Mouse (Mus musculus) limb, embryonic 11.5 days (tissue): ENCODE measurements at regions not wholly inside any gene's neighbourhood (a gene's known extent, or its start where the extent isn't known, plus 50 kb on each side); places are given as distances from the start of the nearest gene placed in this dataset.
"Not testable (repeated sequence)": the region's sequence is repeated elsewhere in the genome, so short reads cannot be mapped to it uniquely, and the experiment has no call there.

Source experiments
- ATAC-seq: fragments of 200-750 bp; cut with Nextera tagmentation; 2 replicates; pipeline ENCODE4 v1.8.0; 2017; ENCODE audit warnings: low read depth; ENCODE audit not compliant: insufficient number of reproducible peaks, low FRiP score, low TSS enrichment
- DNase-seq: peaks from one replicate; pipeline ENCODE4 v3.0.0-alpha.2; 2015; ENCODE audit warnings: low spot score
- H3K27ac ChIP-seq: fragments of 300-500 bp; sonication (generic); replicated peaks from 2 replicates; pipeline ENCODE4 v1.5.1; 2014; ENCODE audit warnings: low read depth, mild to moderate bottlenecking, low read length
- H3K27me3 ChIP-seq: fragments of 300-500 bp; sonication (generic); 2 replicates; pipeline ENCODE4 v1.6.1; 2014; ENCODE audit warnings: mild to moderate bottlenecking, low read length, mixed read lengths; ENCODE audit not compliant: control insufficient read depth, insufficient read depth
- H3K36me3 ChIP-seq: fragments of 300-500 bp; sonication (generic); 2 replicates; pipeline ENCODE4 v1.6.1; 2014; ENCODE audit warnings: mild to moderate bottlenecking, low read length, moderate library complexity, mixed read lengths; ENCODE audit not compliant: control insufficient read depth, insufficient read depth
- H3K4me1 ChIP-seq: fragments of 300-500 bp; sonication (generic); 2 replicates; pipeline ENCODE4 v1.6.1; 2014; ENCODE audit warnings: low read length, mixed read lengths; ENCODE audit not compliant: control insufficient read depth, insufficient read depth
- H3K4me2 ChIP-seq: fragments of 300-500 bp; sonication (generic); 2 replicates; pipeline ENCODE4 v1.6.1; 2014; ENCODE audit warnings: low read depth, mild to moderate bottlenecking, moderate library complexity; ENCODE audit not compliant: severe bottlenecking
- H3K4me3 ChIP-seq: fragments of 300-500 bp; sonication (generic); 2 replicates; pipeline ENCODE4 v1.5.1; 2014; ENCODE audit warnings: low read depth, low read length
- H3K9ac ChIP-seq: fragments of 300-500 bp; sonication (generic); 2 replicates; pipeline ENCODE4 v1.6.1; 2014; ENCODE audit warnings: mild to moderate bottlenecking, low read length
- H3K9me3 ChIP-seq: fragments of 300-500 bp; sonication (generic); 2 replicates; pipeline ENCODE4 v1.6.1; 2016; ENCODE audit warnings: low read length; ENCODE audit not compliant: control insufficient read depth
- WGBS: fragments of 180-500 bp; shearing (Covaris S2); extraction: QIAGEN DNeasy Blood & Tissue Kit; methylation state at CpG from one replicate; pipeline ENCODE4 v1.1.7; 2014; 5-methylcytosine and 5-hydroxymethylcytosine counted together

GRCm38 (mm10) chr12:19125541-19125940, 611.2 kb downstream of the 5730507C01Rik start:
- DNase-seq (no peak), ATAC-seq (no peak)
- no peaks in the 10 kb centered on the region for H3K27me3 ChIP-seq
- H3K36me3 ChIP-seq = no peaks in the 10 kb centered on the region
- WGBS = 70% methylated on average over 4 of the region's 4 CpGs
- H3K9me3 ChIP-seq = peaks cover 10% of the 10 kb centered on the region; the same call in 1 of the 2 replicates
- H3K4me3 ChIP-seq = no peak overlapping the region
- H3K4me2 ChIP-seq = no peak overlapping the region
- H3K27ac ChIP-seq = no peak overlapping the region
- no peak overlapping the region for H3K9ac ChIP-seq
- no peaks in the 10 kb centered on the region for H3K4me1 ChIP-seq

- DNase-seq (no peak), ATAC-seq (no peak)
- no peak overlapping the region for H3K27ac ChIP-seq
- H3K27me3 ChIP-seq = no peaks in the 10 kb centered on the region
- 0 out of 2 replicates have a peak overlapping the region, but pooled peaks have one; percentile 15 for H3K4me2 ChIP-seq
- WGBS = 9% methylated on average over 41 of the region's 43 CpGs
- H3K36me3 ChIP-seq = no peaks in the 10 kb centered on the region
- H3K9me3 ChIP-seq = peaks cover 6% of the 10 kb centered on the region
- H3K4me3 ChIP-seq = no peak overlapping the region
- no peak overlapping the region for H3K9ac ChIP-seq
- H3K4me1 ChIP-seq = no peaks in the 10 kb centered on the region
Observed at GRCm38 (mm10) chr12:19175631-19176030, 661.3 kb downstream of the 5730507C01Rik start.

GRCm38 (mm10) chr12:19192396-19192795, 678.1 kb downstream of the 5730507C01Rik start:
- DNase-seq (no peak), ATAC-seq (no peak)
- Histone ChIP-seq H3K9ac (no peak overlapping the region), H3K4me3 (no peak overlapping the region), H3K4me1 (no peaks in the 10 kb centered on the region), H3K36me3 (no peaks in the 10 kb centered on the region), H3K27me3 (no peaks in the 10 kb centered on the region), H3K4me2 (no peak overlapping the region), H3K27ac (no peak overlapping the region), H3K9me3 (peaks cover 2% of the 10 kb centered on the region; the same call in 1 of the 2 replicates)
- WGBS = 96% methylated on average over 5 of the region's 5 CpGs

DNA sequence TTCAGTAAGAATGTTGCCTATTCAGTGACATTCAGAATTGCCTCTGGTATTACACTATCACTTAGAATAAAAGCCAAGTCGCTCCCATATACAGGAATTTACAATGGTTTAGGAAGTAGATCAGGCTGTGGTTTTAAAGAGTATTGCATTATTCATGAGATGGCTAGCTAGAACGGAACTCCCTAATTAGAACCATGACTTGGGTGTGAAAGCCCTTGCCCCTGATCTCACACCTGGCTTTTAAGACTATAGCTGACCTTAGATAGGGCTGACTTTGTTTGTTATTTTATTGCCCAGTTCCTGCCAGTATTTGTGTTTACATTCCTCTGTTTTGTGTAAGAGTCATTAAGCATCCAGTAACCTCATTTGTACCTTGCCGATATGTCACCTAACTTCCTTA, 678.7 kb downstream of the 5730507C01Rik start:
- not testable (repeated sequence) for H3K27ac ChIP-seq, H3K9ac ChIP-seq, ATAC-seq, H3K4me3 ChIP-seq, H3K4me1 ChIP-seq, H3K36me3 ChIP-seq, H3K27me3 ChIP-seq, H3K4me2 ChIP-seq, DNase-seq, H3K9me3 ChIP-seq
- WGBS = 82% methylated on average over 3 of the region's 3 CpGs

- H3K9me3 ChIP-seq, H3K4me3 ChIP-seq, H3K9ac ChIP-seq, H3K4me1 ChIP-seq, ATAC-seq, H3K27ac ChIP-seq, H3K36me3 ChIP-seq, H3K27me3 ChIP-seq, DNase-seq, H3K4me2 ChIP-seq: not testable (repeated sequence)
- WGBS = 96% methylated on average over 1 of the region's 1 CpGs
Observed at GRCm38 (mm10) chr12:19223996-19224395, 709.7 kb downstream of the 5730507C01Rik start.

DNA sequence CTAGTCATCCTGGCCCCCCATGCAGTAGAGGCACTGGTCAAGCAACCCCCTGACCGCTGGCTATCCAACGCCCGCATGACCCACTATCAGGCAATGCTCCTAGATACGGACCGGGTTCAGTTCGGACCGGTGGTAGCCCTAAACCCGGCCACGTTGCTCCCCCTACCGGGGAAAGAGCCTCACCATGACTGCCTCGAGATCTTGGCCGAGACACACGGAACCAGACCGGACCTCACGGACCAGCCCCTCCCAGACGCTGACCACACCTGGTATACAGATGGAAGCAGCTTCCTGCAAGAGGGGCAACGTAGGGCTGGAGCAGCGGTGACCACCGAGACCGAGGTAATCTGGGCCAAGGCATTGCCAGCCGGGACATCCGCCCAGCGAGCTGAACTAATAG, 707.6 kb upstream of the Gm21863 start:
- H3K27ac ChIP-seq, H3K4me2 ChIP-seq, H3K4me3 ChIP-seq, ATAC-seq, H3K9ac ChIP-seq, H3K4me1 ChIP-seq, H3K36me3 ChIP-seq, H3K9me3 ChIP-seq, DNase-seq, H3K27me3 ChIP-seq: not testable (repeated sequence)
- WGBS = 90% methylated on average over 23 of the region's 23 CpGs

DNA sequence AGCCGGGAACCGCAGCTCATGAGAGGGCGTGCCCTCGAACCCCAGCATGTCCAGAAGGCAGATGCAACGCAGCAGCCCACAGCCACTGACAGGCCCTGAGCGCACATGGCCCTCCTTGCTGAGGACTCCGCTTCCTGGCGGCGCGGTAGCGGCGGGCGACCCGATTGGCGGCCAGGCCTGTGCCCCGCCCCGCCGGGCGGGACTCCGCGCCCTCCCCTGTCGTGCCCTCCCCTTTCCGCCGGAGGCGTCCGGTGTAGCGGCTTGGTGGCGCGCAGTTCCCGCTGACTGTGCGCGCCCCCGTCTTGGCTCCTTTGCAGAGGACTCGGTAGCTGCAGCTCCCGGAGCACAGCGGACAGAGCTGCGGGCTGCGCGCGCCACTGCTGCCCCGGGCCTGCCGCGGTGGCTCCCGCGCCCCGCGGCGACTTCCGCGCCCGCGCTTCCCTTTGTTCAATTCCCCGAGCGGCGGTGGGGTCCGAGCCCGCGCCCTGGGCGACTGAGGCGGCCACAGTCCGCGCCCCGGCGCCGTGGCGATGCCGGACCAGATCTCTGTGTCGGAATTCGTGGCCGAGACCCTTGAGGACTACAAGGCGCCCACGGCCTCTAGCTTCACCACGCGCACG, 665.9 kb upstream of the Gm21863 start:
- Histone ChIP-seq H3K9ac (peak overlapping the region; percentile 34; the same call in 1 of the 2 replicates), H3K4me3 (peak overlapping the region; percentile 32), H3K4me2 (peak overlapping the region; percentile 28; the same call in 1 of the 2 replicates)
- H3K4me1 ChIP-seq, H3K9me3 ChIP-seq, H3K27me3 ChIP-seq, H3K27ac ChIP-seq, H3K36me3 ChIP-seq, ATAC-seq: not testable (repeated sequence)
- 2% methylated on average over 35 of the region's 75 CpGs for WGBS
- peak; percentile 69 for DNase-seq

DNA sequence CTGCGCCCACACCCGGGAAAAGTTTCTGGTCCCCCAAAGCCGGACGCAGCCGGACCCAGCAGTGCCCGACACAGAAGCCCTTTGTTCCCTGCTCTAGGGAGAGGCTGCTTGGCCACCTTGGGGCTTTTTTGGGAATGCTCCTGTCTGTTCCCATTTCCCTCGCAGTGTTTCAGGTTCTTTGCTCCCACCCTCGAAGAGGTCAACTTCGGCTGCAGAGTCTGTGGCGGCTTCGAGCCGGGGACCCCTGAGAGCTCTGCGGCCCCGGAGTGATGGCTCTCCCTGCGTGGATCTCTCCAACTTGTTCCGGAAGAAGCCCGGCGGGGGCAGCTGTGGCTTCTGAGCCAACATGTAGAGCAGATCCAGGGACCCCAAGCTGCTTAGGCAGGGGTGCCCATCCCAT, 665.3 kb upstream of the Gm21863 start:
- not testable (repeated sequence) for H3K27me3 ChIP-seq, H3K4me1 ChIP-seq, ATAC-seq, H3K9ac ChIP-seq, H3K36me3 ChIP-seq, H3K27ac ChIP-seq, H3K4me2 ChIP-seq, H3K9me3 ChIP-seq
- peak overlapping the region; percentile 32 for H3K4me3 ChIP-seq
- WGBS = 47% methylated on average over 18 of the region's 18 CpGs
- peak; percentile 23 for DNase-seq
